Mouse (Mus musculus) megakaryocyte, embryonic 14.5 days (primary cell): Measurements from ENCODE around the gene Tfcp2l1.

ENCODE experiments used
- FLI1 ChIP-seq: IDR thresholded peaks from 2 replicates; pipeline ENCODE4 v1.6.1; 2012; ENCODE audit warnings: low read length, inconsistent platforms, mixed read lengths
- GATA1 ChIP-seq: IDR thresholded peaks from 3 replicates; pipeline ENCODE4 v1.6.1; 2012; ENCODE audit warnings: mixed read lengths, low read length, inconsistent platforms, borderline replicate concordance

- TF ChIP-seq GATA1 (no peak), FLI1 (no peak)
Observed at GRCm38 (mm10) chr1:118622857-118623256, 4.9 kb upstream of the Tfcp2l1 start.
